Mouse (Mus musculus) heart, postnatal 0 days (tissue): ENCODE measurements at regions not wholly inside any gene's neighbourhood (a gene's known extent, or its start where the extent isn't known, plus 50 kb on each side); places are given as distances from the start of the nearest gene placed in this dataset.
A peak's percentile ranks its signal among the peaks of the same experiment; 100 is the strongest.

Experiments
- ATAC-seq: fragments of 200-750 bp; cut with Nextera tagmentation; 2 replicates; pipeline ENCODE4 v1.8.0; 2017; ENCODE audit warnings: low read depth, moderate number of reproducible peaks, moderate library complexity; ENCODE audit not compliant: insufficient read depth
- DNase-seq: peaks from one replicate; pipeline ENCODE4 v3.0.0-alpha.2; 2016; ENCODE audit warnings: low spot score
- H3K27ac ChIP-seq: fragments of 300-500 bp; sonication (generic); 2 replicates; pipeline ENCODE4 v1.5.1; 2014; ENCODE audit warnings: low read depth, mild to moderate bottlenecking
- H3K27me3 ChIP-seq: fragments of 300-500 bp; sonication (generic); 2 replicates; pipeline ENCODE4 v1.6.1; 2014; ENCODE audit warnings: low read length, mixed read lengths; ENCODE audit not compliant: control insufficient read depth, insufficient read depth
- H3K36me3 ChIP-seq: fragments of 300-500 bp; sonication (generic); replicated peaks from 2 replicates; pipeline ENCODE4 v1.6.1; 2014; ENCODE audit warnings: low read length, mixed read lengths; ENCODE audit not compliant: control insufficient read depth, insufficient read depth
- H3K4me1 ChIP-seq: fragments of 300-500 bp; sonication (generic); 2 replicates; pipeline ENCODE4 v1.6.1; 2014; ENCODE audit warnings: antibody characterized with exemption; ENCODE audit not compliant: control insufficient read depth, insufficient read depth
- H3K4me2 ChIP-seq: fragments of 300-500 bp; sonication (generic); 2 replicates; pipeline ENCODE4 v1.6.1; 2014; ENCODE audit warnings: low read depth, mild to moderate bottlenecking, low read length, moderate library complexity
- H3K4me3 ChIP-seq: fragments of 300-500 bp; sonication (generic); 2 replicates; pipeline ENCODE4 v1.5.1; 2014; ENCODE audit warnings: low read depth, low read length
- H3K9ac ChIP-seq: fragments of 300-500 bp; sonication (generic); replicated peaks from 2 replicates; pipeline ENCODE4 v1.6.1; 2014; ENCODE audit warnings: low read depth, low read length, mixed read lengths
- H3K9me3 ChIP-seq: fragments of 300-500 bp; sonication (generic); replicated peaks from 2 replicates; pipeline ENCODE4 v1.6.1; 2016; ENCODE audit warnings: low read length; ENCODE audit not compliant: control insufficient read depth
- CTCF ChIP-seq: IDR thresholded peaks from 2 replicates; pipeline ENCODE4 v1.5.1; 2016; ENCODE audit warnings: antibody characterized with exemption, control low read depth, low read depth
- EP300 ChIP-seq: IDR thresholded peaks from 2 replicates; pipeline ENCODE4 v1.6.1; 2016; ENCODE audit warnings: antibody characterized with exemption, low read depth
- WGBS: fragments of 180-500 bp; shearing (Covaris S2); extraction: QIAGEN DNeasy Blood & Tissue Kit; methylation state at CpG from one replicate; pipeline ENCODE4 v1.1.7; 2014; 5-methylcytosine and 5-hydroxymethylcytosine counted together

- DNase-seq (no peak), ATAC-seq (no peak)
- Histone ChIP-seq H3K9me3 (no peaks in the 10 kb centered on the region), H3K4me2 (no peak overlapping the region), H3K9ac (no peak overlapping the region), H3K4me3 (no peak overlapping the region), H3K4me1 (no peaks in the 10 kb centered on the region), H3K27ac (no peak overlapping the region), H3K27me3 (no peaks in the 10 kb centered on the region), H3K36me3 (no peaks in the 10 kb centered on the region)
- WGBS = 83% methylated on average over 8 of the region's 8 CpGs
- no peak for TF ChIP-seq EP300
- TF ChIP-seq CTCF = no peak
These were observed 363.1 kb downstream of the Nr2f2 start for GRCm38 (mm10) chr7:70003200-70003986.

GRCm38 (mm10) chr7:69998756-69999155, 367.8 kb downstream of the Nr2f2 start:
- 62% methylated on average over 1 of the region's 1 CpGs for WGBS

GRCm38 (mm10) chr7:69994540-69995303, 371.8 kb downstream of the Nr2f2 start:
- DNase-seq = no peak
- H3K4me2 ChIP-seq = no peak overlapping the region
- H3K27ac ChIP-seq = no peak overlapping the region
- no peaks in the 10 kb centered on the region for H3K4me1 ChIP-seq
- no peak for ATAC-seq
- no peak overlapping the region for H3K9ac ChIP-seq
- no peaks in the 10 kb centered on the region for H3K36me3 ChIP-seq
- H3K4me3 ChIP-seq = no peak overlapping the region
- H3K27me3 ChIP-seq = 0 out of 2 replicates have a peak, but pooled peaks cover 3% of the 10 kb centered on the region
- TF ChIP-seq CTCF (no peak), EP300 (no peak)
- WGBS = 75% methylated on average over 6 of the region's 6 CpGs
- no peaks in the 10 kb centered on the region for H3K9me3 ChIP-seq

More at GRCm38 (mm10) chr7:69998756-69999155, 367.8 kb downstream of the Nr2f2 start:
- ATAC-seq (no peak), DNase-seq (no peak)
- no peaks in the 10 kb centered on the region for H3K27me3 ChIP-seq
- no peak overlapping the region for H3K4me3 ChIP-seq
- H3K27ac ChIP-seq = no peak overlapping the region
- no peaks in the 10 kb centered on the region for H3K9me3 ChIP-seq
- H3K4me1 ChIP-seq = no peaks in the 10 kb centered on the region
- H3K4me2 ChIP-seq = no peak overlapping the region
- H3K9ac ChIP-seq = no peak overlapping the region
- no peaks in the 10 kb centered on the region for H3K36me3 ChIP-seq
- TF ChIP-seq CTCF (no peak), EP300 (no peak)

GRCm38 (mm10) chr7:69992383-69993327, 373.9 kb downstream of the Nr2f2 start:
- WGBS = 14% methylated on average over 21 of the region's 21 CpGs
- no peaks in the 10 kb centered on the region for H3K36me3 ChIP-seq
- H3K4me2 ChIP-seq = peak overlapping the region; percentile 53
- H3K9ac ChIP-seq = no peak overlapping the region
- TF ChIP-seq EP300 (no peak), CTCF (no peak)
- 0 out of 2 replicates have a peak, but pooled peaks cover 3% of the 10 kb centered on the region for H3K27me3 ChIP-seq
- no peaks in the 10 kb centered on the region for H3K4me1 ChIP-seq
- DNase-seq = no peak
- no peak overlapping the region for H3K27ac ChIP-seq
- peak overlapping the region; percentile 30 for H3K4me3 ChIP-seq
- no peaks in the 10 kb centered on the region for H3K9me3 ChIP-seq
- no peak for ATAC-seq

- peak overlapping the region; percentile 53 for H3K4me2 ChIP-seq
- no peak overlapping the region for H3K27ac ChIP-seq
- TF ChIP-seq CTCF (no peak), EP300 (no peak)
- WGBS = 35% methylated on average over 3 of the region's 3 CpGs
- no peaks in the 10 kb centered on the region for H3K36me3 ChIP-seq
- DNase-seq = no peak
- 0 out of 2 replicates have a peak, but pooled peaks cover 3% of the 10 kb centered on the region for H3K27me3 ChIP-seq
- H3K4me1 ChIP-seq = no peaks in the 10 kb centered on the region
- H3K9me3 ChIP-seq = no peaks in the 10 kb centered on the region
- H3K4me3 ChIP-seq = 0 out of 2 replicates have a peak overlapping the region, but pooled peaks have one; percentile 30
- no peak overlapping the region for H3K9ac ChIP-seq
- ATAC-seq = no peak
These were observed 374.6 kb downstream of the Nr2f2 start for GRCm38 (mm10) chr7:69991982-69992381.
